Mouse (Mus musculus) kidney, adult 2 months (tissue): Measurements from ENCODE around the gene Foxp1. TPM values are rescaled to one million over a fixed set of nuclear protein-coding genes. Genes with fewer than 3 reads are reported as not detected.

ENCODE experiments used
- DNase-seq: peaks from one replicate; pipeline ENCODE4 v3.0.0; 2021
- H3K27ac ChIP-seq: fragments of 200-500 bp; 2 replicates; pipeline ENCODE4 v1.5.1; 2012; ENCODE audit warnings: low read depth, low read length, control low read depth, inconsistent platforms; ENCODE audit not compliant: insufficient read depth
- H3K27me3 ChIP-seq: fragments of 200-500 bp; replicated peaks from 2 replicates; pipeline ENCODE4 v1.6.1; 2012; ENCODE audit warnings: mild to moderate bottlenecking, moderate library complexity, low read length, inconsistent platforms; ENCODE audit not compliant: control insufficient read depth, insufficient read depth
- H3K36me3 ChIP-seq: fragments of 200-500 bp; 2 replicates; pipeline ENCODE4 v1.6.1; 2012; ENCODE audit warnings: mild to moderate bottlenecking, moderate library complexity, low read length, inconsistent platforms; ENCODE audit not compliant: control insufficient read depth, insufficient read depth
- H3K4me1 ChIP-seq: fragments of 200-500 bp; 2 replicates; pipeline ENCODE4 v1.6.1; 2011; ENCODE audit warnings: low read length; ENCODE audit not compliant: control insufficient read depth, insufficient read depth
- H3K4me3 ChIP-seq: fragments of 200-500 bp; 2 replicates; pipeline ENCODE4 v1.5.1; 2011; ENCODE audit warnings: mild to moderate bottlenecking, low read depth, low read length, control low read depth; ENCODE audit not compliant: insufficient read depth
- CTCF ChIP-seq: fragments of 200-500 bp; conservative IDR thresholded peaks from 2 replicates; pipeline ENCODE4 v1.5.1; 2011; ENCODE audit warnings: low read depth, mild to moderate bottlenecking, control low read depth, low read length, moderate library complexity, mixed read lengths; ENCODE audit not compliant: insufficient read depth, insufficient read length
- POLR2A ChIP-seq: fragments of 200-500 bp; IDR thresholded peaks from one replicate; pipeline ENCODE4 v1.6.1; 2011; ENCODE audit warnings: low read depth, low read length, control low read depth
- WGBS: fragments of 180-500 bp; shearing (Covaris S2); methylation state at CpG from one replicate; pipeline ENCODE4 v1.1.7; 2018; 5-methylcytosine and 5-hydroxymethylcytosine counted together
- polyA plus RNA-seq: library from polyadenylated mRNA; depleted of rRNA; stranded (reverse); fragments of >200 nt; gene quantifications from 2 replicates; pipeline ENCODE4 v1.2.3, GENCODE M21; 2012

Foxp1 gene
- polyA plus RNA-seq, 1 experiment: 32.8 TPM

DNA sequence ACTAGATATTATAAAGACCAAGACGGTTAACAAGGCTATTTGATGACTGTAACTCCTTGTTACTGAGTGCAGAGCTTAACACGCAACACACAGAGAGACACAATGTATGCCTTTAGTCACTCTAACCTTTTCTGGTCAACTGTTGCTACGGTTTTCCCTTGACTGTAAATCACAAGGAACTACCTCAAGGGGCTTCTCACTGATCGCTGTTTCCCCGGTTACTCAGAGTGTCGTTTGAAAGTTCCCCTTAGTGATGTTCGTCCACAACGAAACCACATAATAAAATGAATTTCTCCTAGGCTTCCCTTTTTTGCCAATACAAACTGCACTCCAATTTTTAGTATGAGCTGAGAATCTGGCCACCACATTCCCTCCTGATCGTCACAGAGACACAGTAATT lies 497.9 kb downstream of the Foxp1 start:
- Histone ChIP-seq H3K4me3 (no peak overlapping the region), H3K27me3 (no peaks in the 10 kb centered on the region), H3K4me1 (no peaks in the 10 kb centered on the region), H3K27ac (no peak overlapping the region), H3K36me3 (no peaks in the 10 kb centered on the region)
- no peak for DNase-seq
- TF ChIP-seq POLR2A: no peak
- TF ChIP-seq CTCF: no peak
- WGBS: 72% methylated on average over 9 of the region's 9 CpGs

DNA sequence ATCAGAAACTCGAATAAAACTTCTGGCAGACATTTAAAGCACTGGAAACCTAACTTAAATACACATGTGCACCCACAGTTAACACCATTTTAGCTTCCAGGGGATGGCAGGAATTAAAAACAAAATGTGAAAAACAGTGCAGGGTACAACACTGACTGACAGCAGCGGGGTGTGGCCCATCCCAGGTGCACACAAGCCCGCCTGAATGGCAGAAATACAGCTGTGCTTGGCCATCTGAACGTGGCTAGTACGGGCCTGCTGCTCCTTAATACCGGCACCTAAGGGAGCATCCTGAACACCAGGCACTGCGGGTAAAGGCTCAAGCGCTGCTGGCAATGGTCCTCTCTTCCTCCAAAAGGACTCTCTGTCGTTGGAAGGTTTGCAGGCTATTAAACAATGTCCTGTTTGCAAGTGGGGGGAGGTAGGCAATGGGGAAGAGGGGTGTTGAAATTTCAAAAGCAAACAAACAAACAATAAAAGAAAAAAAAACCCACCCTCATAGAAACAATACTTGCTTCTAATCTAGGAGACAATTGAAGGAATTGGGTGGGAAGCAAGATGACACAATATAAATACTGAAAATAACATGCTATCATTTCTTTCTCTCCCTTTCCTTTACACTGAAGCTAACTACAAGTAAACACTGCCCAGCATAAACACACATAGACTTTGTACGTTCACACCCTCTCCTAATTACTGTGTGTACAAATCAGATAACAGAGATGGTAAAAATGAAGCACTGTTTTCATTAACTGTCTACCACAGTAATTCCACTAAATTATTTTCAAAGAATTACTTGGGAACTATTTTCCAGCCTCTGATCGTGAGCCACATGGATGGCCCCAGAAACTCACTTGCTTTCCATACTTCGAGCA lies 501.7 kb downstream of the Foxp1 start:
- H3K36me3 ChIP-seq: no peaks in the 10 kb centered on the region
- H3K4me1 ChIP-seq: no peaks in the 10 kb centered on the region
- peak overlapping the region; percentile 43; the same call in 1 of the 2 replicates for H3K27ac ChIP-seq
- TF ChIP-seq CTCF (no peak), POLR2A (no peak)
- H3K27me3 ChIP-seq: no peaks in the 10 kb centered on the region
- peak; percentile 50 for DNase-seq
- 63% methylated on average over 12 of the region's 12 CpGs for WGBS
- H3K4me3 ChIP-seq: no peak overlapping the region

DNA sequence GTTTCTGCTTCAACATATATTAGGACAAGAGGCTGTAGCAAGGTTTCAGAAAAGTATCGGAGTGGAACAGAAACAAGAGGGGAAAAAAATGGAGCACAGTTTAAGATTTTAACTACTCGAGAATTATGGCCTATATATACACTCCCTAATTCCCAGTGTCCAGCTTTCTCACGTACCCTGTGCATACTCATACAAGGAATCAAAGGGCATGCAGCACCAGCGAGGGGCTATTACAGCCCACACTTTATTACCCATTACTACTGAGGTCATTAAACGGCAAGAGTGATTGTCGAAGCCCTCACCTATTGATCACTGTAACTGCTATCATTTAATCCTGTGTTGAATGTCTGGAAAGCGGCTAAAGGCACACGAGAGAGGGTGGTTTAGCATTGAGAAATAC lies 502.8 kb downstream of the Foxp1 start:
- Histone ChIP-seq H3K4me1 (no peaks in the 10 kb centered on the region), H3K4me3 (no peak overlapping the region), H3K36me3 (no peaks in the 10 kb centered on the region; the same call in 1 of the 2 replicates), H3K27me3 (no peaks in the 10 kb centered on the region), H3K27ac (no peak overlapping the region)
- WGBS: 81% methylated on average over 8 of the region's 8 CpGs
- TF ChIP-seq CTCF (no peak), POLR2A (no peak)
- no peak for DNase-seq

DNA sequence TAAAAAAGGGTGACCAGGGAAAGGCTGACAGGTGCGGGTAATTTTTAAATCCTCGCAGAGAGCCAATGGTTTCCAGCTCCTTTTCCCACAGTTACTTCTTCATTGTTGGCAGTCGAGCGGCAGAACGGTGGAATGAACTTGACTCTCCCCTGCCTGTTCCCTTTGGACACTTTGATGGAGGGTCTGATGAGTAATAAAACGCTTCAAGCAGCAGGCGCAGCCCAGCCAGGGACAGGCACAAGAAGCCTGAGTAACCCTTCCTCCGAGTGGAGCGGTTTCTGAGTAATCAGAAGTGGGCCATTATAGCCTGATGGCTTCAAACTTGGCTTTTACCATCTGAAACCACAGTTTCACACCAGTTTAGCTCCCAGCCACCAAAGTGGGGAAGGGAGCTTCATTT lies 503.3 kb downstream of the Foxp1 start:
- WGBS: 69% methylated on average over 9 of the region's 9 CpGs
- no peak overlapping the region for H3K4me3 ChIP-seq
- no peak overlapping the region for H3K27ac ChIP-seq
- H3K4me1 ChIP-seq: no peaks in the 10 kb centered on the region
- no peaks in the 10 kb centered on the region for H3K27me3 ChIP-seq
- H3K36me3 ChIP-seq: no peaks in the 10 kb centered on the region; the same call in 1 of the 2 replicates
- DNase-seq: no peak
- TF ChIP-seq POLR2A (no peak), CTCF (no peak)

DNA sequence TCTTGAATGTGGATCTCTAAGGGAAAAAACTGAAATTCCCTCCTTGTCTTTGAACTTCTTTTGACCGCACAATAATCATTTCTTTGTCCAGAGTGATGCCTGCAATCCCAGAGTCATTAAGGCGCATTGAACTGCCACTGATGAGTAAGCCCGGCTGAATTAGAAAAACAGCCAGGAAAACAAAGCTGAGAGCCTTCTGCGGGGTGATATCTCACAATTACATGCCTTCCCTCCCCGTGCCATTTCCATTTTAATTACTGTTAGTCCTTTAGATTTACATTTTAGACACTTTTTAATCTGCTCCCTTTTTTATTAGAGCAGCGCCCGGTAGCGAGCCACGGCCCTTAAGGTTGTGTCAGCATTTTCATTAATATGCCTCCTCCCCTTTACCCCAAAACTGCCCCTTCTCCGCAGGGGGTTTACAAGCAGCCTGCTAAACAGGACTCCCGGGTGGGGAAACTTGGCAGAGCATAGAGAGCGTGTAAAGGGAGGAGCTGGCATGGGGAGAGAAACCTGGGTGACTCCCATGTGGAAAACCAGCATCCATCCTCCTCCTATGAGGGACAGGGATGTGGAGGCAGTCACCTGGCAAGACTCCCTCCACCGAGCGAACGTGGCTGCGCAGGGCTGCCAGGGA lies 508.5 kb downstream of the Foxp1 start:
- WGBS: 73% methylated on average over 16 of the region's 16 CpGs
- no peak for DNase-seq
- TF ChIP-seq POLR2A (no peak), CTCF (no peak)
- H3K27ac ChIP-seq: no peak overlapping the region
- no peaks in the 10 kb centered on the region; the same call in 1 of the 2 replicates for H3K36me3 ChIP-seq
- no peaks in the 10 kb centered on the region for H3K4me1 ChIP-seq
- no peak overlapping the region for H3K4me3 ChIP-seq
- no peaks in the 10 kb centered on the region for H3K27me3 ChIP-seq

DNA sequence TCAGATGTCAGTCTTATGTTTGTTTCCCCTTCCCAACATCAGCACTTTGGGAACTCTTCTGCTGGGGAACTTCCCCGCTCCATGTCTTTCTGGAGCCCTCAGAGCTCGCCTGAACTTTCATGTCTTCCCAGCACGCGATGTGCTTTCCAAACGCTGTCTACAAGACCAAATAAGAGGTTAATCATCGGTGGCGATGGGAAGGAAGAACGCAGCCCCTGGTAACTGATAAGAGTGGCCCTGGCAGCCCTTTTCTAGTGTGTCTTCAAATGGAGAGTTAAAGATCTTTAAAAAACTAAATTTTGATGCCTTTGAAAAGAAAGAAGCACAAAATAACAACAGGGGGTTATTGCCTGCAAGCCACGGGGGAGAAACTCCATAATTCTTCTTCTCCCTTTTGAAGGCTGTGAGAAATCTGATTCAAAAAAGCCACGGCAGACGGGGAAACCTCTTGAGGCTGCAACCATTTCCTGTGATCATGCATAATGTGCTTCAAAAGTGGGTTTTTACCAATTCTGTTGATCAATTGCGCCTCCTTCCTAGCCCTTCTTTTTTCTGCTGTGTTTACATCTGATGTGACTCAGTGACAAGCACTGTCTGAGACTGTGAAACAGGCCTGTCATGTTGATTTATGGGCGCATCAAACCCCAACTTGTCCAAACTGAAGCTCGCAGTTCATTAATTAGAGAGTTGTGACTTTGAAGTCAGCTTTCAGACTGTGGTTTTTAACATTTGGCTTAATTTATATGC lies 509.2 kb downstream of the Foxp1 start:
- Histone ChIP-seq H3K27me3 (no peaks in the 10 kb centered on the region), H3K4me3 (no peak overlapping the region), H3K27ac (no peak overlapping the region), H3K4me1 (no peaks in the 10 kb centered on the region), H3K36me3 (no peaks in the 10 kb centered on the region; the same call in 1 of the 2 replicates)
- 65% methylated on average over 14 of the region's 14 CpGs for WGBS
- no peak for TF ChIP-seq CTCF
- TF ChIP-seq POLR2A: no peak
- DNase-seq: no peak
